Mouse (Mus musculus) ovary, postnatal 14 days (tissue): ENCODE results near the gene Gm29735.
"Not testable (repeated sequence)": the region's sequence is repeated elsewhere in the genome, so short reads cannot be mapped to it uniquely, and the experiment has no call there.

Experiments used
- DNase-seq: peaks from one replicate; pipeline ENCODE4 v3.0.0; 2022; ENCODE audit warnings: low spot score

Gene Gm29735

DNA sequence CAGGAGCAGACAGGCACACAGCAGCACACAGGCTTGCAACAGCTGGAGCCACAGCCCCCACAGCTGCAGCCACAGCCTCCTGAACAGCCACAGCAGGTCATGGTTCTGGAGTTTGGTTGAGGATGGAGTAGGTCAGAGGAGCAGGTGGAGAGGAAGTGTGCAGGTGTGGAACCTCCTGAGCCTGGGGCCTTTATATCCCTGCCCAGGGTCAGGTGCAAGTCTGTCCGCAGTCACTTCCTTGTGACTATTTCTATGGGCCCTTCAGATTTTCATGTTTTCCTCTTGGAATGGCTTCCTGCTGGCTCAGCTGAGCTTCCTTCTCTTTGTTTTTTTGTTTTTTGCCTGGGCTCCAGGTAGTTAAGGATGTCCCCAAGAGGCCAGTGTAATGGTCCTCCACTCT lies 36.3 kb downstream of the Gm29735 start, which contains the start of gene Gm45618:
TSS of gene Gm45618 (minus strand) at position 101 of the 400 bp plus-strand sequence.
- DNase-seq, result not testable (repeated sequence)

DNA sequence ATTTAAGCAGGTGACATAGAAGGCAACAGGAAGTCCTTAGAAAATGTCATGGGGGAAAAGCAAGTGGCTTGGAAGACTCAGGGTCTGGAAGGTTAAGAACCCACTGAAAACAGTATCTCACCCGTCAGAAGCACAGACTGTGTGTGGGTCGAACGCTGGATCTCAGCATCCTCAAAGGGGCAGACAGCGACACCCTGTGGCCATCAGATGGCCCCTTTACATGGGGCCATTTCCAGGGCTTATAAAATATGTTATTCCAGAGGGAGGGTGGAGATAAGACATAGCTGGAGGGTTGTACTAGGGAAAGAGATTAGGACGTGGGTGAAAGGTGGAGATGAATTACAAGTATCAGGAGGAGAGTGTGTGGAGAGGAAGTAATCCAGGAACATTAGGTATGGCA lies 37.3 kb downstream of the Gm29735 start:
- DNase-seq, result no peak
